Mouse (Mus musculus): Measurements from ENCODE around the gene Wnt5b.

GRCm38 (mm10) chr6:119572296-119572695, 28.1 kb upstream of the Wnt5b start:
- no peak for TF ChIP-seq CTCF (IDR thresholded peaks at IDR 0.05; ENCODE audit: control insufficient read depth, insufficient read depth, insufficient read length)
- TF ChIP-seq MAX (IDR thresholded peaks at IDR 0.05) = no peak
- no peak for TF ChIP-seq MYOD1 (IDR thresholded peaks at IDR 0.05; ENCODE audit: control insufficient read depth, insufficient read length, low read depth)
- TF ChIP-seq CEBPB (IDR thresholded peaks at IDR 0.05; ENCODE audit: low read depth) = no peak

Data from C2C12 (cell line).